Mouse (Mus musculus): ENCODE data around the gene Aldh1a1. TPM values are rescaled to one million over a fixed set of nuclear protein-coding genes. Genes with fewer than 3 reads are reported as not detected.

Gene Aldh1a1
- polyA plus RNA-seq, 1 experiment from 2014 or later = 86.9 TPM

Other genes starting within 250 kb of the Aldh1a1 start
- gene Anxa1, start 101.8 kb upstream of the Aldh1a1 start, polyA plus RNA-seq (2015; fragmentation: Nextera tagmentation; extraction: Ambion mirVana) = 51.5 and 61.8 TPM in 2 replicates
- gene Aldh1a7, start 234.8 kb downstream of the Aldh1a1 start, polyA plus RNA-seq (2015; fragmentation: Nextera tagmentation; extraction: Ambion mirVana) = 11.8 and 12.3 TPM in 2 replicates

All from intestine, embryonic 15.5 days (tissue).